Mouse (Mus musculus) heart, adult 2 months (tissue): ENCODE data around the gene Rp9.

Experiments
- CTCF ChIP-seq: fragments of 200-600 bp; IDR thresholded peaks from 2 replicates; pipeline ENCODE4 v1.8.1; 2022; ENCODE audit warnings: antibody characterized with exemption, mild to moderate bottlenecking, moderate library complexity
- POLR2A ChIP-seq: fragments of 200-500 bp; IDR thresholded peaks from 2 replicates; pipeline ENCODE4 v1.6.1; 2011; ENCODE audit warnings: mild to moderate bottlenecking, low read depth, low read length, control low read depth; ENCODE audit not compliant: insufficient read depth

- no peak for TF ChIP-seq POLR2A
- TF ChIP-seq CTCF, result no peak
Measured at GRCm38 (mm10) chr9:22438826-22439225, 30.7 kb downstream of the Rp9 start.
